Mouse (Mus musculus) liver, embryonic 14.5 days (tissue): ENCODE results near the gene Enho.

Source experiments
- CTCF ChIP-seq: IDR thresholded peaks from 2 replicates; pipeline ENCODE4 v1.5.1; 2016; ENCODE audit warnings: antibody characterized with exemption, low read depth, control low read depth
- EP300 ChIP-seq: IDR thresholded peaks from 2 replicates; pipeline ENCODE4 v1.6.1; 2016; ENCODE audit warnings: antibody characterized with exemption, low read depth

GRCm38 (mm10) chr4:41635906-41636305, 4.2 kb downstream of the Enho start:
- TF ChIP-seq CTCF: no peak
- no peak for TF ChIP-seq EP300
